Mouse (Mus musculus): ENCODE measurements around the gene Nol4l.

GRCm38 (mm10) chr2:153425124-153425844, 104.5 kb downstream of the Nol4l start:
- TF ChIP-seq POLR2A (IDR thresholded peaks at IDR 0.05; ENCODE audit: insufficient read depth, low read depth, low read length) = no peak
- no peak for TF ChIP-seq CTCF (IDR thresholded peaks at IDR 0.05)
